Mouse (Mus musculus): ENCODE results near the gene BC028528.
A peak's percentile ranks its signal among the peaks of the same experiment; 100 is the strongest.
"Not testable (repeated sequence)": the region's sequence is repeated elsewhere in the genome, so short reads cannot be mapped to it uniquely, and the experiment has no call there.

DNA sequence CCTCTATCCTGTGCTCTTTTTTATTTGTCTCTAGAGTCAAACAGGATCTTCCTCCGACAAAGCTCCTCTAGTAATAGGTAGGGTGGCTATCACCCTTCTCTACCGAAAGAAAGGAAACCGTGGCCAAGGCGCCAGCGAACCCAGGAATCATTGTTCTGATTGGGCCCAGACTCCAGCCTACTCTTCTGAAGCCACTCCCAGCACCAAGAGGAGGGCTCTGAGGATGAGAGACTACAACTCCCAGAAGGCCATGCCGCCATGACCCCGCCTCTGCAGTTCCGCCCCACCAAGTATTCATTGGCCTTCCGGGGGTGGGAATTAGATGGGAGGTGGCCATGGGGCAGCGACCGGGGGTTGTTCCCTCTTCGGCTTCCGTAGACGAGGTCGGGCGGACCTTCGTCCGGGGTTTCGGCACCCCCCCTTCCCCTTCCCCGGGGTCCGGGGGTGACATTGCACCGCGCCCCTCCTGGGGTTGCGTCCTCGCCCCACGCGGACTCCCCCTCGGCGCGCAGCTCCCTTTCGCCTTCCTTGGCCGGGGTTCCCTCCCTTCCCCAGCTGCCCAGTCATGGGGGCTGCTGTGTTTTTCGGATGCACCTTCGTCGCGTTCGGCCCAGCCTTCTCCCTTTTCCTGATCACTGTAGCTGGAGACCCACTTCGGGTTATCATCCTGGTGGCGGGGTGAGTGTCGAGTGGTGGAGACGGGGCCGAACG lies 2.0 kb upstream of the BC028528 start, which contains the start of gene Aph1a:
- TF ChIP-seq POLR2A (IDR thresholded peaks at IDR 0.05; ENCODE audit: low read depth, low read length) (peak; percentile 76), TBP (conservative IDR thresholded peaks at IDR 0.05; ENCODE audit: low read depth, low read length) (peak; percentile 54; the same call in 1 of the 2 replicates), NRF1 (IDR thresholded peaks at IDR 0.05; ENCODE audit: low read depth, low read length) (peak; percentile 44), HCFC1 (IDR thresholded peaks at IDR 0.05; ENCODE audit: low read depth, low read length) (peak; percentile 93), GABPA (IDR thresholded peaks at IDR 0.05; ENCODE audit: insufficient replicate concordance, low read depth, low read length) (peak; percentile 68; the same call in 1 of the 2 replicates), ZMIZ1 (IDR thresholded peaks at IDR 0.05; ENCODE audit: low read depth, low read length) (peak; percentile 63; the same call in 1 of the 2 replicates), KAT2A (IDR thresholded peaks at IDR 0.05; ENCODE audit: insufficient replicate concordance, low read length) (peak; percentile 95)
- not testable (repeated sequence) for TF ChIP-seq CTCF (conservative IDR thresholded peaks at IDR 0.05 in 1 of 2, IDR thresholded peaks at IDR 0.05 in 1 of 2; ENCODE audit: low read depth in 2 of 2, low read length in 2 of 2); JUND (conservative IDR thresholded peaks at IDR 0.05; ENCODE audit: low read depth, low read length); USF1 (IDR thresholded peaks at IDR 0.05; ENCODE audit: low read depth, low read length); UBTF (IDR thresholded peaks at IDR 0.05; ENCODE audit: low read depth, low read length)

All from CH12.LX (cell line).